Mouse (Mus musculus): ENCODE data around the gene Plcg2. TPM values are rescaled to one million over a fixed set of nuclear protein-coding genes. Genes with fewer than 3 reads are reported as not detected.

The Plcg2 gene
- polyA plus RNA-seq, 1 experiment = 14.6 TPM

GRCm38 (mm10) chr8:117501323-117501722, 3.2 kb downstream of the Plcg2 start:
- Histone ChIP-seq H3K4me1 (ENCODE audit: control insufficient read depth, insufficient read depth, insufficient read length, low read length) (peaks cover 22% of the 10 kb centered on the region), H3K27ac (ENCODE audit: insufficient read depth, low read depth, low read length) (peak overlapping the region; percentile 69), H3K4me3 (ENCODE audit: low read depth, low read length) (no peak overlapping the region), H3K27me3 (ENCODE audit: control insufficient read depth, insufficient read depth, low read length) (no peaks in the 10 kb centered on the region), H3K36me3 (ENCODE audit: control insufficient read depth, insufficient read depth, low read length) (no peaks in the 10 kb centered on the region)
- 93% methylated on average over 6 of the region's 6 CpGs for WGBS
- TF ChIP-seq POLR2A (IDR thresholded peaks at IDR 0.05; ENCODE audit: low read depth, low read length) (no peak), CTCF (IDR thresholded peaks at IDR 0.05; ENCODE audit: extremely low read depth, insufficient read length, insufficient replicate concordance, low read depth, low read length) (no peak)

DNA sequence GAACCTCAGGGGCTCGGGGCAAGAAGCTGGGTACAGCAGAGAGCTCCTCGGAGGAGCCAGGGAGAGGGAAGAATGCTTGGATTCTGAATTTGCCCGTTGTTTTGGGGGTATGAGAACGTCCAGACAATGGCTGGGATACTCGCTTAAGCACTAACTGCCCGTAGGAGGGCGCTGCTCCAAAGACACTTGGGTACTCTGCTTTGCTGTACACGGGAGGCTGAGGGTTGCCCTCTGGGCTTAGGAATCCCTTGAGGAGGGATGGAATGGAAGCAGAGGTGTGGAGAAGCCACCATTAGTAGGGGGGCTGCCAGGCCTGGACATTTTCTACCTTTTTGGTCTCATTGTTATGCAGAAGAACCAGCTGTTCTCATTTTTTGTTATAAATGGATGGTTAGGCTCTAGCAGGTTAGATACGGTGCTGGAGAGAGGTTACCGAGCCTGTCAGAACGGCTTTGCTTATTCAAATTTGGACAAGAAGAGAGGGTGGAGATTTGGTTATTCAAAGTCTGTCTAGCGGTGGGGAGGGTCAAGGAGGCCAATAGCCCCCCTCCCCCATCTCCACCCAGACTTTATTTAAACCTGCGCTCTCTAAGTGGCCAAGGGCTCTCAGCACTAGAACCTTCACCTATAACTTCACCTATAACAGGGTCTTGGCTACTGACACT, 5.4 kb downstream of the Plcg2 start:
- Histone ChIP-seq H3K4me1 (ENCODE audit: control insufficient read depth, insufficient read depth, insufficient read length, low read length) (peaks cover 27% of the 10 kb centered on the region), H3K27me3 (ENCODE audit: control insufficient read depth, insufficient read depth, low read length) (no peaks in the 10 kb centered on the region), H3K36me3 (ENCODE audit: control insufficient read depth, insufficient read depth, low read length) (no peaks in the 10 kb centered on the region), H3K4me3 (ENCODE audit: low read depth, low read length) (no peak overlapping the region), H3K27ac (ENCODE audit: insufficient read depth, low read depth, low read length) (no peak overlapping the region)
- TF ChIP-seq POLR2A (IDR thresholded peaks at IDR 0.05; ENCODE audit: low read depth, low read length) = no peak
- TF ChIP-seq CTCF (IDR thresholded peaks at IDR 0.05; ENCODE audit: extremely low read depth, insufficient read length, insufficient replicate concordance, low read depth, low read length) = no peak
- WGBS = 83% methylated on average over 13 of the region's 13 CpGs

DNA sequence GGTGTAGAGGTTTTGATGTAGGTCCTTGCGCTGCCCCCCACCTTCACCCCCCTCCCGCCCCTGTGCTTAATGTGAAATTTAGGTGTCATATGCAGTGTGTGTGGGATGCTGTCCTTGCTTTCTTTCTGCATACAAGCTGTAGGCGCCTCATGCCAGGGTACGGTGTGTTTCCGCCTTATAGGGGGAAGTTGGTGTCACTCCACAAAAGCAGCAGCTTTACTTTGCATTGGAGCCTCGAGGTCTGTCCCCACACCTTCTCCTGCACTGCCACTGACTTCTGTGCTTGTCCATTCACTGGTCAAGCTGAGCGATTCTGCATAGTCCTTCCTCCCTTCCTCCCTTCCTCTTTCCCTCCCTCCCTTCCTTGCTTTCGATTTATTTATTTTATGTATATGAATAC, 9.6 kb downstream of the Plcg2 start:
- H3K4me1 ChIP-seq (ENCODE audit: control insufficient read depth, insufficient read depth, insufficient read length, low read length) = peaks cover 10% of the 10 kb centered on the region; the same call in 1 of the 2 replicates
- H3K4me3 ChIP-seq (ENCODE audit: low read depth, low read length) = no peak overlapping the region
- TF ChIP-seq POLR2A (IDR thresholded peaks at IDR 0.05; ENCODE audit: low read depth, low read length) (no peak), CTCF (IDR thresholded peaks at IDR 0.05; ENCODE audit: extremely low read depth, insufficient read length, insufficient replicate concordance, low read depth, low read length) (no peak)
- H3K27ac ChIP-seq (ENCODE audit: insufficient read depth, low read depth, low read length) = no peak overlapping the region
- no peaks in the 10 kb centered on the region for H3K27me3 ChIP-seq (ENCODE audit: control insufficient read depth, insufficient read depth, low read length)
- H3K36me3 ChIP-seq (ENCODE audit: control insufficient read depth, insufficient read depth, low read length) = no peaks in the 10 kb centered on the region
- WGBS = 84% methylated on average over 8 of the region's 8 CpGs

GRCm38 (mm10) chr8:117516876-117517565, 18.9 kb downstream of the Plcg2 start:
- Histone ChIP-seq H3K27ac (ENCODE audit: insufficient read depth, low read depth, low read length) (no peak overlapping the region), H3K4me1 (ENCODE audit: control insufficient read depth, insufficient read depth, insufficient read length, low read length) (peaks cover 2% of the 10 kb centered on the region; the same call in 1 of the 2 replicates), H3K27me3 (ENCODE audit: control insufficient read depth, insufficient read depth, low read length) (no peaks in the 10 kb centered on the region), H3K4me3 (ENCODE audit: low read depth, low read length) (no peak overlapping the region), H3K36me3 (ENCODE audit: control insufficient read depth, insufficient read depth, low read length) (no peaks in the 10 kb centered on the region)
- TF ChIP-seq POLR2A (IDR thresholded peaks at IDR 0.05; ENCODE audit: low read depth, low read length) (no peak), CTCF (IDR thresholded peaks at IDR 0.05; ENCODE audit: extremely low read depth, insufficient read length, insufficient replicate concordance, low read depth, low read length) (no peak)
- 77% methylated on average over 14 of the region's 14 CpGs for WGBS

- WGBS = 80% methylated on average over 9 of the region's 9 CpGs
- Histone ChIP-seq H3K27me3 (ENCODE audit: control insufficient read depth, insufficient read depth, low read length) (no peaks in the 10 kb centered on the region), H3K36me3 (ENCODE audit: control insufficient read depth, insufficient read depth, low read length) (no peaks in the 10 kb centered on the region), H3K4me3 (ENCODE audit: low read depth, low read length) (no peak overlapping the region), H3K4me1 (ENCODE audit: control insufficient read depth, insufficient read depth, insufficient read length, low read length) (peaks cover 2% of the 10 kb centered on the region; the same call in 1 of the 2 replicates), H3K27ac (ENCODE audit: insufficient read depth, low read depth, low read length) (no peak overlapping the region)
- TF ChIP-seq POLR2A (IDR thresholded peaks at IDR 0.05; ENCODE audit: low read depth, low read length) (no peak), CTCF (IDR thresholded peaks at IDR 0.05; ENCODE audit: extremely low read depth, insufficient read length, insufficient replicate concordance, low read depth, low read length) (no peak)
Measured at GRCm38 (mm10) chr8:117517861-117518260, 19.8 kb downstream of the Plcg2 start.

DNA sequence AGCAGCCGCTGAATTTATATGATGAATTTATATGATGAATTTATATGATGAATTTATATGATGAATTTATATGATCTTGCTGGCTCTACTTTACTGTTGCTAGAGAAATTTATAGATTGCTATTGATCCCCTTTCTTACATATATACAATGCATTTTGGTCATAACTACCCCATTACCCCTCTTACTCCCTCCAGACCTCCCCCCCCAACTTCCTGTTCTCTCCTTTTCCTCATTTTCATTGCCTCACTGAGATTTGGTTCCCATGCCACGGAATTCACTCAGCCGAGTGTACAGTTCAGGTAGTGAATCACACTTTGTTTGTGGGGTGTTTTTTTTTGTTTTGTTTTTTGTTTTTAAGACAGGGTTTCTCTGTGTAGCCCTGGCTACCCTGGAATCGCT, 20.8 kb downstream of the Plcg2 start:
- H3K4me3 ChIP-seq (ENCODE audit: low read depth, low read length) = no peak overlapping the region
- TF ChIP-seq CTCF (IDR thresholded peaks at IDR 0.05; ENCODE audit: extremely low read depth, insufficient read length, insufficient replicate concordance, low read depth, low read length) (no peak), POLR2A (IDR thresholded peaks at IDR 0.05; ENCODE audit: low read depth, low read length) (no peak)
- no peaks in the 10 kb centered on the region for H3K27me3 ChIP-seq (ENCODE audit: control insufficient read depth, insufficient read depth, low read length)
- WGBS = 83% methylated on average over 4 of the region's 4 CpGs
- H3K4me1 ChIP-seq (ENCODE audit: control insufficient read depth, insufficient read depth, insufficient read length, low read length) = 0 out of 2 replicates have a peak, but pooled peaks cover 2% of the 10 kb centered on the region
- no peaks in the 10 kb centered on the region for H3K36me3 ChIP-seq (ENCODE audit: control insufficient read depth, insufficient read depth, low read length)
- no peak overlapping the region for H3K27ac ChIP-seq (ENCODE audit: insufficient read depth, low read depth, low read length)

DNA sequence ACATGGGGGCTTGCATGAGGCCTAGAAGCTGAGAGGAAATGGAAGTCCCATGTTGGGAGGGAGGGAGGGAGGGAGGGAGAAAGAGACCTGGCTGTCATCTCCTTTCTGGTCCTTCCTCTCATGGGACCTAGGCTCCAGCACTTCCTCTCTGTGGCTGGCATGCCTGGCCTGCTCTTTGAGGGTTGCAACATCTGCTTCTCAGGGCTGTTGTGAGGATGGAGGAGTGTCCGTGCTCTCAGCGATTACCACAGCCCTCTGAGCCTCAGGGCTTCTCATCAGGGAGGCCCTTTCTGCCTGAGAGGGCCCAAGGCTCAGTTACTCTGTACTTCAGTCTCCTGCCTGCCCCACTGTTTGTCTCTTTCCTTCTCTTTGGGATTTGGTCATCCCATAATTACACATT, 28.1 kb downstream of the Plcg2 start:
- H3K4me1 ChIP-seq (ENCODE audit: control insufficient read depth, insufficient read depth, insufficient read length, low read length) = peaks cover 8% of the 10 kb centered on the region; the same call in 1 of the 2 replicates
- peak overlapping the region; percentile 55 for H3K27ac ChIP-seq (ENCODE audit: insufficient read depth, low read depth, low read length)
- TF ChIP-seq POLR2A (IDR thresholded peaks at IDR 0.05; ENCODE audit: low read depth, low read length) (no peak), CTCF (IDR thresholded peaks at IDR 0.05; ENCODE audit: extremely low read depth, insufficient read length, insufficient replicate concordance, low read depth, low read length) (no peak)
- no peaks in the 10 kb centered on the region for H3K27me3 ChIP-seq (ENCODE audit: control insufficient read depth, insufficient read depth, low read length)
- 46% methylated on average over 2 of the region's 2 CpGs for WGBS
- H3K36me3 ChIP-seq (ENCODE audit: control insufficient read depth, insufficient read depth, low read length) = no peaks in the 10 kb centered on the region
- no peak overlapping the region for H3K4me3 ChIP-seq (ENCODE audit: low read depth, low read length)
